Mouse (Mus musculus): Measurements from ENCODE around the gene Zc2hc1b. TPM values are rescaled to one million over a fixed set of nuclear protein-coding genes. Genes with fewer than 3 reads are reported as not detected.
"Not testable (repeated sequence)": the region's sequence is repeated elsewhere in the genome, so short reads cannot be mapped to it uniquely, and the experiment has no call there.

Zc2hc1b gene
- not detected in 2 replicates for total RNA-seq (2017)

GRCm38 (mm10) chr10:13177973-13178624 lies at the start of gene Zc2hc1b:
Zc2hc1b (minus strand) TSS chr10:13178023.
- ATAC-seq (replicated peaks; ENCODE audit: low read depth, poor library complexity, severe bottlenecking): no peak

- ATAC-seq (replicated peaks; ENCODE audit: low read depth, poor library complexity, severe bottlenecking): no peak
Observed at GRCm38 (mm10) chr10:13225377-13226063, 47.7 kb upstream of the Zc2hc1b start.

- ATAC-seq (replicated peaks; ENCODE audit: low read depth, poor library complexity, severe bottlenecking): no peak
Observed at GRCm38 (mm10) chr10:13222135-13222534, 44.3 kb upstream of the Zc2hc1b start.

- ATAC-seq (replicated peaks; ENCODE audit: low read depth, poor library complexity, severe bottlenecking): no peak
Observed at GRCm38 (mm10) chr10:13220061-13220460, 42.2 kb upstream of the Zc2hc1b start.

DNA sequence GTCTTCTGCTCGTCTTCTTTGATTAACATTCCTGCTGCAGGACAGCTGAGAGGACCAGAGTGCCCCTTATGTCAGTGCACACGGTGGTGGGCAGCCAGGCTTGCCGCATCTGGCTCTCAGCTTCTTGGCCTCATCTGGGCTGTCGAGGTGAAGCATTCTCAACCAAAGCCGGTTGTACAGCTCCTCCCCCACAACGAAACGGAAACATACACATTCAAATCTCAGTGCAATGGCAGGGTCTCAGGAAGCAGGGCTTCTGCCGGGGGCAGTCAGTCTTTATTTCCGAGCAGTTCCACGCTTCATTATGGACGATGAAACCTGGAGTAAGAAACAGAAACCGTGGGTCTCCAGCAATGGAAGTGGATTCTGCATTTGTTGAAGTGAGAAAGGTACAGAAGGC lies 36.1 kb upstream of the Zc2hc1b start:
- no peak for ATAC-seq (replicated peaks; ENCODE audit: low read depth, poor library complexity, severe bottlenecking)

GRCm38 (mm10) chr10:13212829-13213228 lies 35.0 kb upstream of the Zc2hc1b start:
- ATAC-seq (replicated peaks; ENCODE audit: low read depth, poor library complexity, severe bottlenecking): no peak

DNA sequence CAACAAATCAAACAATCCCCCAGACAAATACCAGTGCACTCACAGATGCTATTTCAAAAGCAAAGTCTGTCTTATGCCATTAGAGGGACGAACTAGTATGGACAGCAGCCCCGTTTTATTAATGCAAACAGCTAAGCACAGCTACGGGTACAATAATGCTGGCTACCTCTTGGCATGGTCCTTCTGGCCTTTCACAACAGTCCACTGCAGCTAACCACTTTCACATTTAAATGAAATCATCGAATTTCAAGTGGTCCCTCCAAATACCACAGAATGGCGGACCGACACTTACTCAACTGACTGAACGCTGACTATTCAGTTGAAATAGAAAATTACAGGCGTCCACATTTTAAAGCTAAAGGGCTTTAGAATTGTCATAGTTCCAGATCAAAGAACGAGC lies 34.5 kb upstream of the Zc2hc1b start:
- no peak for ATAC-seq (replicated peaks; ENCODE audit: low read depth, poor library complexity, severe bottlenecking)

DNA sequence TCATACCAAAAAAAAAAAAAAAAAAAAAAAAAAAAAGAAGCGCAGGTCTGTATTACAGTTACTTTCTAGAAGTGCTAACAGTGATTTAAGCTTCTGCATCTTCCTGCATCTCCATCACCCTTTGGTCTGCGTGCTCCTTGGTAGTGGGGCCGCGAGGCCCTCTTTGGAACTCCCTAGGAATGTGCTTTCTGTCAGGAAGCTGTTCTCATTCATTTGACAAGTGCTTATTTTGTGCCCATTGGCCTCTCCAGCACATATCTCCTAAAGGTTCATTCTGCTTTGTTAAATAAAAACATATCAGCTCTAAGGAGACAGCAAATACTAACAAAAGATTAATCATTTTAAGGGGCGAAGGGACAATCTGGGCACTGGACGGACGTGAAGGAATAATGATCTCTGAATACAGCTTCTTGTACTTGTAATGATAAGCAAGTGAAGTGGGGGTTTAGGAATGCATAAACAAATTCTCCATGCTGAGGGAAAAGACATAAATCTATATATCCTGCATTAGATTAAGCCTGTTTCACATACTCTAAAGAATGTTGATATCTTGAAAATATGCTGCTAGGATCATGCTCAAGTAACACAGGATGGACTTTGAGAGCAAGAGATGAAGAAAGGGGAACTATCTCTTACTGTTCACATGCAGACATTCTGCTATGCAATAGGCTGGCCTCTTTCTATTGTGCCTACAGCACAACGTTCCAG lies 32.3 kb upstream of the Zc2hc1b start:
- no peak for ATAC-seq (replicated peaks; ENCODE audit: low read depth, poor library complexity, severe bottlenecking)

GRCm38 (mm10) chr10:13209506-13209905 lies 31.7 kb upstream of the Zc2hc1b start:
- ATAC-seq (replicated peaks; ENCODE audit: low read depth, poor library complexity, severe bottlenecking): no peak

- no peak for ATAC-seq (replicated peaks; ENCODE audit: low read depth, poor library complexity, severe bottlenecking)
Observed at GRCm38 (mm10) chr10:13209061-13209460, 31.2 kb upstream of the Zc2hc1b start.

DNA sequence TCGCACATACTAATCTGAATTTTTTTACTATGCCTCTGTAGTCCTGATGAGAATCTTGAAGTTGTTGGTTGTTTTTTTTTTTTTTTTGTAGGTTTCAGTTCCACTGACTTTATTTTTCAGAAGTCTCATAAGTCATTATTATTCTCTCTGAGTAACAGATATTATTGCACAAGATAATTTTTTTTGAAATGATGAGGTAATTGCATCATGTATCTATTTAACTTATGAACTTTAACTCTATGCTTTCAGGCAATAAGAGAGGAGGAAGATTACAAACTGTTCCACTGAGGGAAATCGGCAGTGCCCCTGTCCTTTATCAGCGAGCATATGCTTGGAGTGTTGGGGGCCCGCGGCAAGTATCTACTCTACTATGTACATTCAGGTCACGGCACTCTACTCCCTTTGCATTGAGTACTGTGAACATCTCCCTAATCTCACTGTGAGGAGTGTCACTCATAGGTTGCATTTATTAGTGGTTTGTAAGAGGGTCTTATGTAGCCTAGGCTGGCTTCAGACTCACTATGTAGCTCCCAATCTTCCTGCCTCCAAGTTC lies 24.0 kb upstream of the Zc2hc1b start:
- ATAC-seq (replicated peaks; ENCODE audit: low read depth, poor library complexity, severe bottlenecking): no peak

GRCm38 (mm10) chr10:13200862-13201261 lies 23.0 kb upstream of the Zc2hc1b start:
- no peak for ATAC-seq (replicated peaks; ENCODE audit: low read depth, poor library complexity, severe bottlenecking)

DNA sequence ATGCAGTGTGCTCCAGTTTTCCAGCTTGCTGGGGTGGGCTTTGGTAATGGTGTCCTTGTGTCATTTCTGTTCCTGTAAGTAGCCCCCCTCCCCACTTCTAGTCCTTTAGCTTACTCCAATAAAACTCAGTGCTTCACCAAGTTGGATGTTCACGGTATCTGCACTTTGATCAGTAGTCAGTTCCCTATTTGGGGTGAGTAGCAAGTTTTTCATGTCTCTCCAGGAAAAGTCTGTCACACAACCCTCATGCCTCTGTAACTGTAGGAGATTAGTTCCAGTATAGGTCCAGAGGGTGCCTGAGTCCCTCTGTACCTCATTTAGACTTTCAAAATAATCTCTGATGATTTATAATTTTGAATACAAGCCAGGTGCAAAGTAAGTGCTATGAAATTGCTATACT lies 21.4 kb upstream of the Zc2hc1b start:
- peak; percentile 92 for ATAC-seq (replicated peaks; ENCODE audit: low read depth, poor library complexity, severe bottlenecking)

GRCm38 (mm10) chr10:13196872-13197507 lies 19.2 kb upstream of the Zc2hc1b start:
- ATAC-seq (replicated peaks; ENCODE audit: low read depth, poor library complexity, severe bottlenecking): no peak

GRCm38 (mm10) chr10:13193496-13193895 lies 15.7 kb upstream of the Zc2hc1b start:
- ATAC-seq (replicated peaks; ENCODE audit: low read depth, poor library complexity, severe bottlenecking): not testable (repeated sequence)

DNA sequence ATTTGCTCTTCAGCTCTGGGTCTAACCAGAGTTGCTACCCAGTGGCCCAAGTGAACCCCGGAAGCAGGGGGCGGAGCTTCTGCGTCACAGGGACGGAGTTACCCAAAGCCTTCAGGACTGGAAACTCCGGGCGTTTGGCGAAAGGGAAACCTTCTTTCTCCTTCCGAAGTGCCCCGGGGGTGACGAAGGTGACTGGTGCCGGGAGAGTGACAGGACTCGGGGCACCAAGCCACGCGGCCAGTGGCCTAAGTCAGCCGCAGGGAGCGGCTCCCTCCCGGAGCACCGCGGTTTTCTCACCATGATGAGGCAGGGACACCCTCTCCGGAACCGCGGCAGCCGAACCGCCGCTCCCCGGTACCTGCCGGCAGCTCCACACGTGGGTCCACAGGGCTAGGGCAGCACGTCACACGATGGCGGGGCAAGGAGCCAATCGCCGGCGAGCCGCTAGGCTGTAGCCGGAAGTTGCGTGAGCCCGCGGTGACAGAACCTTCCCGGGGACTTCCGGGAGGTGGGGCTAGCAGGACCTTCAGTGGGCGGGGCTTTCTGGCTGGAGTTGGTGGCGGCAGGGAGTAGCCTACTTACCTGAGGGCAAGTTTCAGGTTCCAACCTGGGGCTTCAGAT lies 15.0 kb upstream of the Zc2hc1b start, which contains the start of gene Ltv1:
Ltv1 (minus strand) TSS at position 438 of the 621 bp plus-strand sequence.
- peak; percentile 99 for ATAC-seq (replicated peaks; ENCODE audit: low read depth, poor library complexity, severe bottlenecking)

DNA sequence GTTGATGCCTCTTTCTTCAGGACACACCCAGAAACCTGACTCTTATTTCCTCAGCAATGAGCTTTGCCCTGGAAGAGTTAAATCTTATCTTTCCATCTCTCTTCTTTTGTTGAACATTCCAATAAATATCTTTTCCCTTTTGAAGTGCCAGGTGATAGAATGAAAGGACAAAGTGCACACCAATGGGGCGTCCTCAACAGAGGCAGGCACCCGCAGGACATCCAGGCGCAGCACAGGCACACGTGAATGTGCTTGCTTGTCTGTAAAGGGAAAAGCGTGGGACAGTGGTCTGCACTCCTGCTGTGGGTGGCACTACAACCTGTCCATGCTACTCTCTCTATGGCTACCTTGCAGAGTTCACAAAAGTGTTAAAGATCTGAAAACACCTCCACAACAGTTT lies 12.1 kb upstream of the Zc2hc1b start:
- no peak for ATAC-seq (replicated peaks; ENCODE audit: low read depth, poor library complexity, severe bottlenecking)

- ATAC-seq (replicated peaks; ENCODE audit: low read depth, poor library complexity, severe bottlenecking): no peak
Observed at GRCm38 (mm10) chr10:13186754-13187153, 8.9 kb upstream of the Zc2hc1b start.

DNA sequence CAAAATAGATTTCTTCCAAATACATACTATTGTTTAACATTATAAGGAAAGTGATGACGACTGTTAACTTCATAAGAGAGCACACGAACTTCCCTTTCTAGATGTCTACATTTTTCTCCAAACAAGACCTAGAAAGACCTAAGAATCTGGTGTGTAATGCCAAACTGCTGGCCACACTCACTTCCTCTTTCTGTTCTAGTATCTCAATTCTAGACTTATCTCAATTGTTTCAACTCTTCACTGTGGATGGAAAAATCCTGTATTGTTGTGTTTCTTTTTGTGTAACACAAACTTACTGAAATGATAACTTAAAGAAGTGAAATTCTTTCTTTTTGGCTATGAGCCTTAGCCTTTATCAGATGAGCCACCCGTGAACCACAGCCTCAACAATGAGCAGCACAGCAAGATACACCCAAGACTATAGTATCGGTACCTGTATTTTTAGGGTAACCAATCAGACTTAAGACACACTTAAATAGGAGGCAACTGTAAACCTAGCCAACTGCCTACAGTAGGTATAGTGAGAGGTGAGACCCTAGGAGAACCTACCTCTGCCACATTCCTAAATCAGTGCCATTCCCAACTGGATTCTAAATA lies 6.4 kb upstream of the Zc2hc1b start:
- ATAC-seq (replicated peaks; ENCODE audit: low read depth, poor library complexity, severe bottlenecking): peak; percentile 80

- no peak for ATAC-seq (replicated peaks; ENCODE audit: low read depth, poor library complexity, severe bottlenecking)
Observed at GRCm38 (mm10) chr10:13180211-13180610, 2.4 kb upstream of the Zc2hc1b start.

Measured in common myeloid progenitor, adult 5-6 weeks (primary cell).